10 mouse cellular contexts compared by ENCODE assay signal in genomic region chr8:11171526-11171925, GRCm38 (mm10).
DNase-seq lines count a peak whose midpoint lies in the region; ATAC-seq and TF ChIP-seq lines count a peak whose summit lies in the region.
"Had no signal": no experiment of that assay in that cellular context is flagged by ENCODE, and none has a peak within 500 bp of the region (broad histone marks: within the 10 kb centered on the region; RNA-seq: fewer than 3 reads in every experiment).

No protein-coding gene starts in this region.

- WGBS in neural tube, embryonic 15.5 days = 88% methylated on average over 7 of the region's 7 CpGs
- WGBS in hindbrain, embryonic 10.5 days = 87% methylated on average over 7 of the region's 7 CpGs
- WGBS in thymus, adult 2 months = 91% methylated on average over 7 of the region's 7 CpGs

- H3K4me2 ChIP-seq in neural tube, embryonic 15.5 days = no peak overlapping the region
- H3K4me2 ChIP-seq: liver, embryonic 15.5 days; neural tube, embryonic 13.5 days had no signal

- no peak overlapping the region for H3K27ac ChIP-seq in neural tube, embryonic 15.5 days (replicated peaks)
- no peak overlapping the region for H3K27ac ChIP-seq in hindbrain, embryonic 10.5 days
- no peak overlapping the region for H3K27ac ChIP-seq in thymus, adult 2 months (ENCODE audit: control insufficient read depth, insufficient read depth, low read length)
- H3K27ac ChIP-seq: liver, embryonic 15.5 days; neural tube, embryonic 13.5 days had no signal

- 0 out of 2 replicates have a peak, but pooled peaks cover 3% of the 10 kb centered on the region for H3K4me1 ChIP-seq in neural tube, embryonic 15.5 days
- H3K4me1 ChIP-seq in hindbrain, embryonic 10.5 days (replicated peaks) = peaks cover 4% of the 10 kb centered on the region; the same call in 1 of the 2 replicates
- H3K4me1 ChIP-seq in thymus, adult 2 months (replicated peaks; ENCODE audit: control insufficient read depth, insufficient read depth, low read length) = 0 out of 2 replicates have a peak, but pooled peaks cover 3% of the 10 kb centered on the region
- H3K4me1 ChIP-seq: liver, embryonic 15.5 days; neural tube, embryonic 13.5 days had no signal

- TF ChIP-seq CTCF in Patski (IDR thresholded peaks at IDR 0.05) = no peak
- no peak for TF ChIP-seq CTCF in thymus, adult 2 months (IDR thresholded peaks at IDR 0.05; ENCODE audit: borderline replicate concordance, control insufficient read depth, extremely low read depth, insufficient read depth, low read length, poor library complexity)

- peak; percentile 57 for ATAC-seq in Patski
- no peak for ATAC-seq in neural tube, embryonic 15.5 days (ENCODE audit: low FRiP score)

- H3K27me3 ChIP-seq in Patski = no peaks in the 10 kb centered on the region
- H3K27me3 ChIP-seq in neural tube, embryonic 15.5 days (replicated peaks) = no peaks in the 10 kb centered on the region
- H3K27me3 ChIP-seq in hindbrain, embryonic 10.5 days (ENCODE audit: insufficient read depth, poor library complexity, severe bottlenecking) = 0 out of 2 replicates have a peak, but pooled peaks cover 3% of the 10 kb centered on the region
- no peaks in the 10 kb centered on the region for H3K27me3 ChIP-seq in thymus, adult 2 months (ENCODE audit: control insufficient read depth, insufficient read depth, low read length)
- H3K27me3 ChIP-seq: liver, embryonic 15.5 days; neural tube, embryonic 13.5 days had no signal

- peak; percentile 53 for DNase-seq in Patski (ENCODE audit: low read depth, low spot score)
- peak; percentile 85 to 86 for DNase-seq in adrenal gland, postnatal 36 days
- peak; percentile 83 for DNase-seq in gastrocnemius, postnatal 25 days
- peak; percentile 69 for DNase-seq in kidney, adult 9 months
- no peak for DNase-seq in embryo, embryonic 10.5 days (ENCODE audit: low spot score)
- DNase-seq in hindbrain, embryonic 10.5 days (ENCODE audit: low spot score) = no peak
- DNase-seq in thymus, adult 2 months = no peak

- in situ Hi-C loops in Patski (cut with MboI; ENCODE audit: low pct_unique_long_range_greater_than_20kb) = loop anchor here (5.0 to 10.0 kb wide), 3 partner anchors 159 to 1187 kb away; no protein-coding TSS in a partner anchor

- H3K9ac ChIP-seq in neural tube, embryonic 15.5 days (replicated peaks) = no peak overlapping the region
- H3K9ac ChIP-seq: liver, embryonic 15.5 days; neural tube, embryonic 13.5 days had no signal

- POLR2A ChIA-PET in Patski (lab: Charles Lee) = no interaction called here

- H3K36me3 ChIP-seq in neural tube, embryonic 15.5 days = no peaks in the 10 kb centered on the region
- H3K36me3 ChIP-seq in hindbrain, embryonic 10.5 days = no peaks in the 10 kb centered on the region
- H3K36me3 ChIP-seq in thymus, adult 2 months (ENCODE audit: control insufficient read depth, insufficient read depth, low read length) = no peaks in the 10 kb centered on the region
- H3K36me3 ChIP-seq: liver, embryonic 15.5 days; neural tube, embryonic 13.5 days had no signal

- H3K9me3 ChIP-seq in neural tube, embryonic 15.5 days (replicated peaks) = no peaks in the 10 kb centered on the region
- no peaks in the 10 kb centered on the region for H3K9me3 ChIP-seq in hindbrain, embryonic 10.5 days
- H3K9me3 ChIP-seq: liver, embryonic 15.5 days; neural tube, embryonic 13.5 days had no signal

- CTCF ChIA-PET in Patski (lab: Charles Lee) = interaction anchor here (1.3 to 3.9 kb wide), 4 partner anchors 161 to 1195 kb away, joined by 3 to 17 read pairs (median 7); no protein-coding TSS in a partner anchor

- H3K4me3 ChIP-seq in neural tube, embryonic 15.5 days (replicated peaks) = no peak overlapping the region
- H3K4me3 ChIP-seq in hindbrain, embryonic 10.5 days = no peak overlapping the region
- no peak overlapping the region for H3K4me3 ChIP-seq in thymus, adult 2 months (ENCODE audit: control insufficient read depth, insufficient read depth, low read length)
- H3K4me3 ChIP-seq: liver, embryonic 15.5 days; neural tube, embryonic 13.5 days had no signal

- TF ChIP-seq POLR2A in thymus, adult 2 months (IDR thresholded peaks at IDR 0.05; ENCODE audit: control insufficient read depth, extremely low read depth, insufficient read depth, low read length, poor library complexity) = no peak

Comparison
In these comparisons a context has a peak if more than half of its experiments do, and no peak if none do; other contexts are left out.
1. DNase-seq: peak in Patski (single experiment), adrenal gland, postnatal 36 days (2 of 2), gastrocnemius, postnatal 25 days (single experiment) and kidney, adult 9 months (single experiment); none in embryo, embryonic 10.5 days (single experiment), hindbrain, embryonic 10.5 days (single experiment) and thymus, adult 2 months (single experiment).